Mouse (Mus musculus) right cerebral cortex, adult 2 months (tissue): ENCODE measurements at regions not wholly inside any gene's neighbourhood (a gene's known extent, or its start where the extent isn't known, plus 50 kb on each side); places are given as distances from the start of the nearest gene placed in this dataset.

Experiments
- DNase-seq, 2 experiments: peaks; one replicate each; pipeline ENCODE4 v3.0.0; 2021 to 2022; ENCODE audit warnings: low spot score in 2 of 2

DNA sequence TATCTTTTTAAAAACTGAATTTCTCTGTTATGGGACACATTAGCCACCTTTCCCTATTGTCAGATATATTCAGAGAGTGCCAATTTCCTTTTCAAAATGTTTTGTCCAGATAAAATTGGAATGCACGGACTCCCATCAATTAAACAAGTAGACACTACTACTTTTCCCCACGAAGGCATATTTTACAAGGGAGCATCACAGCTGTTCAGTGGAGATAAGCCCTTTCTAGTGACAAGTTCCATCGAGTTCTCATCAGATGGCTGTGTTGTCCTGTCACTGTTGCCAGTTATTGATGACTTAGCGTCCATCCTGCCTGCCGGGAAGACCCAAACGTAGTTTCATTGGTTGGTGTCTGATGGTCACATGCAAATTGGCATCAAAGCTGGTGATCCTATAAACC is 461.2 kb upstream of the Got2 start:
- DNase-seq: no peak

DNA sequence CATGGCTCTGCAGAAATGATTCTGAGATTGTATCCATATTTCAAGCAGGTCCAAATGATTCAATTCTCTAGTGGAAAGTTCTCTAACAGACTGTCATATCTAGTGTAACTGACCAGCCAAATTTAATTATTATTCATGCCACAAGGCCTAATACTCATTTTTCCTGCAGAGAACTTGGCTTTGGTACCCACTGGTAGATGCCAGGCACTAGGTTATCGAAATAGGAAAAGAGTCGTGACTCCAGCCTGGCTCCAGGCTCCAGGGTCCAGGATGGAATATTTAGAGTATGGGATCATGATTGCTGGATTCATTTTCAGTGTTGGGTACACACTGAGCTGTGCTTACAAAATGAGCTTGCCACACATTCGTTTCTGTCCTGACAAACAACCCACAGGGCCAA is 452.4 kb upstream of the Got2 start:
- DNase-seq: no peak

DNA sequence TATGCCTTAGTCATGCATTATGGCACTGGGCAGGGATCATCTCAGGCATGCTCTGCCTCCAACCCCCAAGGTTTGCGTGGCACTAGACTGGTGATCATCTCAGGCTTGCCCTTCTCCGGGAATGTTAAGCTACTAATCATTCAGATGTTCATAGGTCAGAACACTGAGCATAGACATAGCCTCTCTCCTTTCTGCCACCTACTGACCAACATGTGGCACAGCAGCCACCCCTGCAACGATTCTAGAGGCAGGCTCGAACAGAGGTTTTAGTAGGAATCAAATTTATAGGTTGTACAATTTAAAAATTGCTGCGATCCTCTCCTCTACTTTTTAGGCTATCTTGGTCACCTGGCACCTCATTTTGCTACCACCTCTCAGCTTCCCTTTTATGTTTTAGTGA is 430.0 kb upstream of the Got2 start:
- no peak for DNase-seq

DNA sequence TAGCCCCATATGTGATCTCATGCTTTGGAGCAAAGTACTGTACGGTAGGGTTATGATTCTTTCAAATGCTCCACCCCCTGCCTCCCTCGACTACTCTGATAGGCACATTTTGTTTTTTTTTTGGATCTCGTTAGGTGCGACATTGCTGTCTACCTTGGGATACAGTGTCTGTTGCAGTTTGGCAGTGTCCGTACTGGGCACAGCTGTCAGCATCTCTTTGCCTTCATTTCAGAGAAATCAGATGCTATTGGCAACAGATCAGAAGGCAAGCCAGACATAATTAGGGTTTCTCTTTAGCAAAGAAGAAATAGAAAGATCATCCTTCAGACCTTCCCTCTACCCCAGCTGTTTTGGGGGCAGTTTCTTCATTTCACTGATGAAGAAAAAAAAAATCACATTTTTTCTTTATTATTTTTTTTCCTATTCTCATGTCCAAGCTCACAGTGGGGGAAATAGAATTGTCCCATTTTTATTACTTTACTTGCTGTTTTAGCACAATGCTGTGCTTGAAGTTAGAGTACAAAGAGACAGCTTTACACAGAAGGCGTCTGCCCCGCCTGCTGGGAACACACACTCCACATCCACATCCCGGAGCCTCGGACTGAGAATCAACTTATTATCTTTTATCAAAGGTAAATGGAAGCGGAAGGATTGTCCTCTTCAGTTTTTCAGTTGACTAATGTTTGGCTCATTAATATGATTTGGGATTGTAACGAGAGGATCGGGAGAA is 420.8 kb upstream of the Got2 start:
- no peak for DNase-seq

DNA sequence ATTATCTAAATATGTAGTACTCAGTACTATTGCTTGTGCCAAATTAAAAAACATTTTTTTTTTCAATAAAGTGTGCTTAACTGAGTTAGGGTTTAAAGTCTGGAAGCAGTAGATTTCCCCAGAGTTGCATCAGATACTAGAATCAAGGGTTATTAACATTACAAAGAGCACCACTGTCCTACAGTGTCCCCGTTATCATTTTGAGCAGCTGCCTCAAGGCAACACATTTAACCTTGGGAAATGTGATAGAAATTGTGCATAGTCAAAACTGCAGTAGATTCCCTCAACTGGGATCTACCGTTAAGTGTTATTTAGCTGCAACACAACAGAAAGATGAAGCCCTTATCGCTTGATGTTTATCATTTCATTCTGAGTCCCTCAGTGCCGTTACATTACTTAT is 408.3 kb upstream of the Got2 start:
- no peak for DNase-seq

DNA sequence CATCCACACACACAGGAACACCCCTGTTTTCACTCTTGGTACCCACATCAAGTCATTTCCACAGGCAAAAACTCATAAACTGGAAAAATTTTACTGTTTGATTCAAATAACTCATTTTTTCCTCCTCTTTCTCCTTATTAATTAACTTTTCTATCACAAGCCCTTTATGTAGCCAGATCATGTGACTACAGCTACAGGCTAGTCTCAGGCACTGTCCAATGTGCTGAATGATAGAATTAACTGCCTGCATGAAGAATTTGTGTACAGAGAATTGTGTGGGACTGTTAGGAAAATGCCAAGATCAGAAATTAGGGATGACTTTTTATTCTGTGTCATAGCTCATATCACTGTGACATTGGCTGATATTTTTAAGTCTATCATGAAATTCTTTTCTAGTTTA is 402.4 kb upstream of the Got2 start:
- no peak for DNase-seq

DNA sequence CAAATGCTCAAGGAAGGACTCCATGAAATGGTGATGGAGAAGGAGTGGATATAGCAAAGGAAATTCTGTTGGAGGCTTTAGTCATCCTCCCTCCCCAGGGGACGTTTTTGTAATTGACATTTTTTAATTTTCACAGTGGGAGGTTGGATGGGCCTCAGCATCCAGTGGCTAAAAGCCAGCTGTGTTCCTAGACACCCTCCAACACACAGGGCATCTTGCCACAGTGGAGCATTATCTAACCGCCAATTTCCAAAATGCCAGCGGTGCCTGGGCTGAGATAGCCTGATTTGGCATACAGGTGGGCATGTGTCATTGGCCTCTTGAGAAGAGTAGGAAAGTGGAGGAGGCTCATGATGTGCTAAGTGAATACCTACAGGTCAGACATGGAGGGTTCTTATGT is 401.2 kb upstream of the Got2 start:
- DNase-seq: no peak

DNA sequence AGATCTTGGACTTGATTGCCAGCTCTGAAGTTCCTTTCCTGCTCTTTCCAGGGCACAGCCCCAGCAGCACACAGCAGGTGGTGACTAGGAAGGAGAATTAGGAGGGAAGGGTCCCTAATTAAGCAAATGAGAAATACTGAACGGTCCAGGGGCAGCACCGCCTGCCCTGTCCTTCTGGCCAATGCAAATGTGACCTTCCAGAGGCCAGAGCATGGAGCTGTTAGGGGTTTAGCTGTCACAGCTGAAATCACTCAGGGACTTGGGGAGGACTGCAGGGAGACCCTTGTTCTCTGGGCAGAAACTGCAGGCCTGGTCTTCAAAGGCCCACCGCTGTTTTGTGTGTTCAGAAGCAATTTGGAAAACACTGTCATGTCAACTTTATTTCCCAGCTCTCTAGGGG is 400.2 kb upstream of the Got2 start:
- DNase-seq: no peak

DNA sequence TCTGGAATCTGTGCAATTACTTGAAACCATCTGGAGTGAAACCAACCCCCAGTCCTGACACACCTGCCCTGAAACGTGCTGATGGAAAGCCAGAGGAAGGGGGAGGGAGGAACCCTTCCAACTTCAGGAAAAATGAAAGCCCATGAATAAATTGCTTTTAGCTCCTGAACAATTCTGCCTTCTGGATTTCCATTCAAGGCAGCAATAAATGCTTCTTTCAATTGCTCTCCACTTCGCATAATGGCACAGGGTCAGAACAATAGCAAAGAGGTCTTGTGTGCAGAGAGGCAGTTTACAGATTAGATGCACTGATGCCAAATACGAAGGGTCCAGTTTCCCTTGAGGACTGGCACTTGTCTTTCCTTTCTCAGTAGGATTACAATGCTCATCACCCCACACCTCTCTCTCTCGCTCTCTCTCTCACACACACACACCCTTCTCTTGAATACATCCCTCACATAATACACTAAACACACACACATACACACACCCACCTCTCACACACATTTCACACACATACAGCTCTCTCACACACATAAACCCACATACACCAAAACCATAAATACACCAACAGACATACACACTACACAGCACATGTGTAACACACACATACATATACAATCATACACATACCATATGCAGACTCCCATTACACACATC is 389.3 kb upstream of the Got2 start:
- no peak for DNase-seq

DNA sequence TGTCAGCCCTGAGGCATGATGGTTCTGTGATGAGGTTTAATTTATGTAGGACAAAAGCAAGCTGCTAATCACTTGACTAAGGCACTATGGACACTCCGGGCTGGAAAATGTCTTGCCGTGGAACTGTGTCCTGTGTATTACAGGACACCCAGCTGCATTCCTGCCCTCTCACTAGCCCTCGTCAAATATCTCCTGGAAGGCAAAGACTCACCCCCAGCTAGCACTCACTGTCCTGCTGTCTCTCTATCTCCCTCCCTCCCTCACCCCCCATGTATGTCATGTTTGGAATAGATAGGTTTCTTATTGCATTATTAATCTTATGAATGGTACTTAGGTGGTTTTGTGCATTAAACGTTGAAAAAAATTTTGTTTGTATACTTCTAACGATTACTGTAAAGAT is 388.7 kb upstream of the Got2 start:
- no peak for DNase-seq

DNA sequence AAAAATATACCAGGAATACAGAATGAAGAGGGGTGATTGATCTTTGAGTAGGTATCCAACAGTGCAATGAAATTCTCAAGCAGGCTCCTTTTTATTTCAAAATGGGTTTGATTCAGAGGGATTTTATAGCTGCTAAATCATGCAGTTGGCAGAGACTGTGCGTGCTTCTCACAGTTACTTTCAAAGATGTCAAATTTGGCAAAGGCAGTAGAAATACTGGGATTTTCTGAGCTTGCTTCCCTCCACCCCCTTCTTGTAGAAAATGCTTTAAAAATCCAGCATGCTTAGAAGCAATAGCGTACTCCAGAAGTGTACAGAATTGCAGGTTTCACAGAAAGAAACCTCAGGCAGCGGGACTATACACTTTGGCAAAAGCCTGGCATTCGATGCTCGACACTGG is 367.9 kb upstream of the Got2 start:
- peak; percentile 34 to 40 for DNase-seq

DNA sequence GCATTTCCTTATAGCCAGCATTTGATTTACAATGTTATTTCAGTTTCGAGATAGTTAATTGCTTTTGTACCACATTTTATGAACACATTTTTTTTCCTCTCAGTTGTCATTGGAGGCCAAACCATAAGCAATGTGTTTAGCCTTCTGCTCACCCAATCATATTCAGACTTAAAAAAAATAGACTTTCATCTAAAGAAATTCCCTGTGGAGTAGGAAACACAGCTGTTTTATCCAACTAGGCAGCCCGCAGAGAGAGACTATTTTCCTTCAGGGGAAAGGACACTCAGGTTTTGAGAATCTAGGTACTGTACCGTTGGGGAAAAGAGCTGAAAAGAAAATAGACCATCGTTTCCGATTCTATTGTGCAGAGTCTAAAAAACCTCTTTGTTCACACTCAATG is 367.5 kb upstream of the Got2 start:
- no peak for DNase-seq

DNA sequence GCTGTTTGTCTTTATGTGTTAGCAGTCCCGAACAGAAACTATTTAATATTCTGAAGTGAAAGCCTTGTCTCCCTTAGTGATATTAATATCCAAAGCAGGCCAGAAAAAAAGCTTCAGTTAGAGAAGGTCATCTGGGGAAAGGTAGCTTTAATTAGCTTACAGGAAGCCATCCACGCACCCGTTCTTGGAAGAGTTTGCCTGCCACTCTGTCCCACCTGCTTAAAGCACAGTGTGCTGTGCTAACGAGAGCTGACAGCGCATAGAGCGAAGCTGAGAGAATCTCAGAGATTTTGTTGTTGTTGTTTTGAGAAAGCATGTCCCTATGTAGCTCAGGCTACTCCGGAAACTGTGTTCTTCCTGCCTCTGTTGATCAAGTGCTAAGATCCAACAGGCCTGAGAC is 357.7 kb upstream of the Got2 start:
- peak in 1 of 2 experiments; percentile 10 for DNase-seq

DNA sequence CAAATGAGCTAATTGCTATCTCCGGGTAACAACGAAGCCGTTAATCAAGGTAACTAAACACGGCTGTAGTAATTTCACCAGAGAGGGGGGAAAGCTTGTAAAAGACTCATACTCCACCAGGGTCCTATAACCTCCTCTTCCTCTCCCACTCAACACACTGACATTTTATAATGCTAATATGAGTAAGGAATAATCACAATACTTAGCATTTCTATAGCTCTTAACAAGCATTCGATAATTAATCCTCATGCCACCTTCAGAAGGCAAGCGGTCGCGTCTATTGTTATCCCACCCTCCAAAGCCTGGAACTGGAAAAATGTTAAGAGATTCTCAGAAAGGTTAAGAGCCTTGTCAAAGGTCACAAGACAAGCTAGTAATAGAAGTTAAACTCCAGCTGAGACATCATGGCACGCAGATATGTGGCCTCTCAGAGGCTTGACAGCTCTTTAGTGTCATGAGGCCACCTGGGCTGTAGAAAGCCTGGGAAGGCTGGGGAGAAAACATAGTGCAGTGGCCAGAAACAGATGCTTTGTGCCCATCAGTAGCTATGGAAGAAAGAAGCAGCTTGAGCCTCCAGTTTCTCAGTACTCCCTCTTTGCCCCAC is 356.3 kb upstream of the Got2 start:
- no peak for DNase-seq

DNA sequence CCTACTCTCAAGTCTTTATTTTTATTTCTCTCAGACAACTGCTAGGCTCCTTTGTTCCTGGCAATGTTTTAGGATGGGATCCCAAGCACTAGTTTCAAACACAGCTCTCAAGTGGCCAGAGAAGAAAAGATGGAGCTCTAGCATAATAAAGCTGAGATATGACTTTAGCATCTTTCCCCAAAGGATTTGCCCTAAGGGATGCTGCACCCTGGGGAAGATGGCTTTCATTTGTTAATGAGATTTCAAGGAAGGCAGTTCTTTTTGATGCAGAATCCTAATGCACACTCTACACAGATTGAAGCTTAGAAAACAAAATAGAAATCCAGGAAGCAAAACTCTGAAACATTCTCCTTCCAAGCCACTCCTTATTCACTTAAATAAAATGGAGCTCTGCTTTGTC is 350.1 kb upstream of the Got2 start:
- DNase-seq: no peak

DNA sequence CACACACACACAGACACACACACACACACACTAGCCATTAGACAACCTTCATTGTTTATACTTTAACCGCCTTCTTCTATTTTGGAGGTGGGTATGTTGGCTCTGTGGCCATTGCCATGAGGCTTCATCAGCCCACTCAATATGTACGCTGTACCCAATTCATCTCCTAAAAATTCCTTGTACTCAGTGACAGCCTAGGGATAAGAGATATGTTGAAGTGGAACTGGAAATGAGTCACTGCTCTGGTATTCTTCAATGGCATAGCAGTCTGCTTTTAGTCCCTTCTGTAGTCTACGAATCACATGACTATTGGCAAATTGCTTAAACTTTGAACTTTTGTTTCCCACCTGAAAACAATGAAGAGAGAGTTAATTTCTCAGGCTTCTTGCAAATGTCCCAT is 349.6 kb upstream of the Got2 start:
- DNase-seq: no peak

DNA sequence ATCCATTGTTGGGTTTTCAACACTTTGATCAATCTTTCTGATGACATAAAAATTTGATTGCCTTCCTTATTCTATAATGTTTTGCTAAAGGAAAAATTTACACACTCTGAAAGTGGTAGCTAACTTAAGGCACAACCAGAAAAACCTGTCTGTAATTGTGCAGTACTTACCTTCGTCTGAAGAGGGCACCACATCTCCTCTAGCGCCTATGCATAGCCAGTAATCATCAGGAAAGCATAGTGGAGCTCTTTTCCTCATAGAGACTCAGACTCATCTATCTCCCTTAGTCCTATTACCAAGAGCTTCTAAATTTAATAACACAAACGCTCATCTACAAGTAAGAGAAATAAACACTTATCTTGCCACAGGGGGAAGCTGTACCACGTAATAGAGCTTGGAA is 342.1 kb upstream of the Got2 start:
- DNase-seq: peak; percentile 66 to 74
